Mouse (Mus musculus): ENCODE data around the gene Nrxn2. TPM values are rescaled to one million over a fixed set of nuclear protein-coding genes. Genes with fewer than 3 reads are reported as not detected.

The Nrxn2 gene
- polyA plus RNA-seq, 1 experiment = 0.39 TPM

DNA sequence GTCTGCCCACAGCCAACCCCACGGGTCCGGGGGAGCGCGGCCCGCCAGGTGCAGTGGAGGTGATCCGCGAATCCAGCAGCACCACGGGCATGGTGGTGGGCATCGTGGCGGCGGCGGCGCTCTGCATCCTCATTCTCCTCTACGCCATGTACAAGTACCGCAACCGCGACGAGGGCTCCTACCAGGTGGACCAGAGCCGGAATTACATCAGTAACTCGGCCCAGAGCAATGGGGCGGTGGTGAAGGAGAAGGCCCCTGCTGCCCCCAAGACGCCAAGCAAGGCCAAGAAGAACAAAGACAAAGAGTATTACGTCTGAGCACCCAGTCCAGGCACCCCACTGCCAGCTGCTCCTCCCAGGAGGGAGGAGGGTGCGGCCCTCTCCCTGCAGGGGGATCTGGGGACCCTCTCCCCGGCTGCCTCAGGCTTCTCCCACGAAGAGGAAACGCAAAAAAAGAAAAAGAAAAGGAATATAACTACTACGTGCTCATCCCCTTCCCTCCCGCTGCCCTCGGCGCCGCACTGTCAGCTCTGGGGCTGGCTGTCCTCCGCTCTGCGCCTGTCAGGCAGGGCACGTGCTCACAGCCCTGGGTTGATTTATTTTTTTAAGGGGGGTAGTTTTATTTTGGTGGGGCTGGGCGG is 113.4 kb downstream of the Nrxn2 start:
- Histone ChIP-seq H3K4me1 (ENCODE audit: control insufficient read depth, insufficient read depth, low read length) (no peaks in the 10 kb centered on the region), H3K4me3 (ENCODE audit: insufficient read depth, low read length) (no peak overlapping the region), H3K27ac (ENCODE audit: insufficient read depth, low read length) (no peak overlapping the region)
- TF ChIP-seq CTCF (IDR thresholded peaks at IDR 0.05; ENCODE audit: borderline replicate concordance, insufficient read depth, low read length) (no peak), POLR2A (IDR thresholded peaks at IDR 0.05; ENCODE audit: low read depth, low read length) (no peak)

- TF ChIP-seq CTCF (IDR thresholded peaks at IDR 0.05; ENCODE audit: borderline replicate concordance, insufficient read depth, low read length) (no peak), POLR2A (IDR thresholded peaks at IDR 0.05; ENCODE audit: low read depth, low read length) (no peak)
- Histone ChIP-seq H3K4me1 (ENCODE audit: control insufficient read depth, insufficient read depth, low read length) (no peaks in the 10 kb centered on the region), H3K4me3 (ENCODE audit: insufficient read depth, low read length) (no peak overlapping the region), H3K27ac (ENCODE audit: insufficient read depth, low read length) (no peak overlapping the region)
These were observed 114.1 kb downstream of the Nrxn2 start for GRCm38 (mm10) chr19:6532656-6533055.

DNA sequence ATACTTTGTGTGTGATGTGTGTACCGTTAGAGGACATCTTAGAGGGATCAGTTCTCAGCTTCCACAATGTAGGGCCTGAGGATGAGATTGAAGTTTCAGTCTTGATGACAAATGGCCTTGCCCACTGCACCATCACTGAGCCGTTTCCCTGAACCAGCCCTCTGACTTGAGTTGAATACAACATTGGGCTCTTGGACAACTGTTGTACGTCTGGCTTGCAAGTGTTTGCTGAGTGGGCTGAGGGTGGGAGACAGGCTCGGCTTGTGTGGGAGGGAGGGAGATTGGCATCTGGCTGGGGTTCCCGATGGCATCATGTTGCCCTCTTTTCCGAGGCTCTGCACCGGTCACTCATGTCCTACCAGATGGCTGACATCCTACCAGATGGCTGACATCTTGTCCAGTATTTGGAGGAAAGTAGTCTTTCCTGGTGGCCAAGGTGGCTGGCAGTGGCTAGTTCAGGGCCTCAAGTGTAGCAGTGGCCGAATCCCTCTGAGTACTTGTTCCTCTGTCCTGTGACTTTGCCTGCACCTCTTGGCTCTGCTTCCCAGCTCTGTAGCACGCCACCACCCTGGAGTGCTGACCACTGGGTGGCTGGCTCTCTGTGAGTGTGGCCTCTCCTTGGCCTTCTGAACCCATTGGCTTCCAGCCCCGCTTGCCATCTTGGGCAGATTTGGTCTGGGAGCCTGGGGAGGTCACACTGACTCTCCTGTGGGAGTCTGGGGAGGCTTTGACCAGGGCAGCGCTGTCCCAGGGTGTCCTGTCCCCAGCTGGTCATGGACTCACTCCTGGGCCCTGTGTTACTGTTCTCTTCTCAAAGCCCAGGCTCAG is 115.0 kb downstream of the Nrxn2 start:
- TF ChIP-seq CTCF (IDR thresholded peaks at IDR 0.05; ENCODE audit: borderline replicate concordance, insufficient read depth, low read length) = no peak
- no peak for TF ChIP-seq POLR2A (IDR thresholded peaks at IDR 0.05; ENCODE audit: low read depth, low read length)

DNA sequence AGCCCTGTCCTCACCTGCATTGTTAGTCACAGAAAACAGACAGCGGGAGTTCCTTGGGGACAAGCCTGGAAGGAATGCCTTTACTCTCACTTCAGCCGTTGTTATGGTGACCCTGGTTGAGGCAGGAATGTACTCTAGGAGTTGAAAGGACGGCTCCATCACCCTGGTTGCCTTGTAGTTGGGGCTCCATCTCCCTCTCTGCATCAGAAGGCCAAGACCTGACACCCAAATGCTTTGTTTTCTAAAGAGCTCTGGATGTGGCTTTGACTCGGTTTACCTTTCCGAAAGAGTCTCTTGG is 115.5 kb downstream of the Nrxn2 start:
- Histone ChIP-seq H3K4me3 (ENCODE audit: insufficient read depth, low read length) (no peak overlapping the region), H3K4me1 (ENCODE audit: control insufficient read depth, insufficient read depth, low read length) (no peaks in the 10 kb centered on the region), H3K27ac (ENCODE audit: insufficient read depth, low read length) (no peak overlapping the region)
- TF ChIP-seq POLR2A (IDR thresholded peaks at IDR 0.05; ENCODE audit: low read depth, low read length) (no peak), CTCF (IDR thresholded peaks at IDR 0.05; ENCODE audit: borderline replicate concordance, insufficient read depth, low read length) (no peak)

More for the DNA sequence above, 115.0 kb downstream of the Nrxn2 start:
- no peak overlapping the region for H3K4me3 ChIP-seq (ENCODE audit: insufficient read depth, low read length)
- H3K4me1 ChIP-seq (ENCODE audit: control insufficient read depth, insufficient read depth, low read length) = no peaks in the 10 kb centered on the region
- H3K27ac ChIP-seq (ENCODE audit: insufficient read depth, low read length) = no peak overlapping the region

DNA sequence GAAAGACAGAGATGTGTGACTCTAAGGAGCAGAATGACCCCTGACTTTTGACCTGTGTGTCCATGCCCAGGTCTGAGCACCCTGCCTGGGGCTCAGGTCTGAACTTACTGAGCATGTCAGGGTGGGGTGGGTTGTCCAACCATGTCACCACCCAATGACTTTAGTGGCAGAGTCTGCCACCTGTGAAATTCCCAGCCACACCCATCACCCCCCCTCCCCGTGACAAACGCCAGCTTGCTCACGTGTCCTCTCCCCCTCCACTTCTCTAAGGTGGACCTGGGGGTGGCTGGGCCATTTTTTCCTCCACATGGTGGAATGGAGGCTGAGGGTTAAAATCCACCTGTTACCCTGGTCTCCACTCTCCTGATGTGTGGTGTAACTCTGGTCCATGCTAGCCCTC is 117.7 kb downstream of the Nrxn2 start:
- H3K4me1 ChIP-seq (ENCODE audit: control insufficient read depth, insufficient read depth, low read length) = no peaks in the 10 kb centered on the region
- no peak overlapping the region for H3K27ac ChIP-seq (ENCODE audit: insufficient read depth, low read length)
- no peak overlapping the region for H3K4me3 ChIP-seq (ENCODE audit: insufficient read depth, low read length)
- TF ChIP-seq CTCF (IDR thresholded peaks at IDR 0.05; ENCODE audit: borderline replicate concordance, insufficient read depth, low read length) (no peak), POLR2A (IDR thresholded peaks at IDR 0.05; ENCODE audit: low read depth, low read length) (no peak)

DNA sequence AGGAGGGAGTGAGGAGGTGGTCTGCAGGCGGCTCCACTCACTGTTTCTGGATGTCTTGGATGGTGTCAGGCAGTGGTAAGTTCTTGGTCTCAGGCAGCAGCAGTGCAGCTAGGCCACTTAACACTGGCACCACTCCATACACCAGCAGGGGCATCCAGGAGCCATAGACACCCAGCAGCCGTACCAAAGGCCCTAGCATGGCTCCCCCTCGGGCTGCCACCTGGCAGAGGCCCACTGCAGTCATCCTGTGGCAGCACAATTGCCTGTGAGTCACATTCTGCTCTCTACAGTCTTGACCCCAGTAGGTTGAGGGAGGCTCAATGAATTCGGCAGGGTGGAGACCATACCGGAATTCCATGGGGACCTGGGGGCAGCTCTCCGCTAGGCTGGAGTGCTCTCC is 118.2 kb downstream of the Nrxn2 start:
- TF ChIP-seq CTCF (IDR thresholded peaks at IDR 0.05; ENCODE audit: borderline replicate concordance, insufficient read depth, low read length) = no peak
- no peak for TF ChIP-seq POLR2A (IDR thresholded peaks at IDR 0.05; ENCODE audit: low read depth, low read length)
- Histone ChIP-seq H3K4me1 (ENCODE audit: control insufficient read depth, insufficient read depth, low read length) (no peaks in the 10 kb centered on the region), H3K27ac (ENCODE audit: insufficient read depth, low read length) (no peak overlapping the region), H3K4me3 (ENCODE audit: insufficient read depth, low read length) (no peak overlapping the region)

GRCm38 (mm10) chr19:6537526-6537925 is 119.0 kb downstream of the Nrxn2 start:
- TF ChIP-seq CTCF (IDR thresholded peaks at IDR 0.05; ENCODE audit: borderline replicate concordance, insufficient read depth, low read length) (no peak), POLR2A (IDR thresholded peaks at IDR 0.05; ENCODE audit: low read depth, low read length) (no peak)
- no peak overlapping the region for H3K27ac ChIP-seq (ENCODE audit: insufficient read depth, low read length)
- no peak overlapping the region for H3K4me3 ChIP-seq (ENCODE audit: insufficient read depth, low read length)
- H3K4me1 ChIP-seq (ENCODE audit: control insufficient read depth, insufficient read depth, low read length) = no peaks in the 10 kb centered on the region

- H3K4me3 ChIP-seq (ENCODE audit: insufficient read depth, low read length) = no peak overlapping the region
- no peak overlapping the region for H3K27ac ChIP-seq (ENCODE audit: insufficient read depth, low read length)
- no peaks in the 10 kb centered on the region for H3K4me1 ChIP-seq (ENCODE audit: control insufficient read depth, insufficient read depth, low read length)
- TF ChIP-seq POLR2A (IDR thresholded peaks at IDR 0.05; ENCODE audit: low read depth, low read length) (no peak), CTCF (IDR thresholded peaks at IDR 0.05; ENCODE audit: borderline replicate concordance, insufficient read depth, low read length) (no peak)
These were observed 120.0 kb downstream of the Nrxn2 start for GRCm38 (mm10) chr19:6538546-6538945.

GRCm38 (mm10) chr19:6539592-6539991 is 121.1 kb downstream of the Nrxn2 start:
- no peak overlapping the region for H3K4me3 ChIP-seq (ENCODE audit: insufficient read depth, low read length)
- H3K4me1 ChIP-seq (ENCODE audit: control insufficient read depth, insufficient read depth, low read length) = no peaks in the 10 kb centered on the region

GRCm38 (mm10) chr19:6540191-6540590 is 121.7 kb downstream of the Nrxn2 start:
- H3K4me3 ChIP-seq (ENCODE audit: insufficient read depth, low read length) = no peak overlapping the region
- H3K27ac ChIP-seq (ENCODE audit: insufficient read depth, low read length) = no peak overlapping the region
- no peak for TF ChIP-seq CTCF (IDR thresholded peaks at IDR 0.05; ENCODE audit: borderline replicate concordance, insufficient read depth, low read length)
- TF ChIP-seq POLR2A (IDR thresholded peaks at IDR 0.05; ENCODE audit: low read depth, low read length) = no peak
- no peaks in the 10 kb centered on the region for H3K4me1 ChIP-seq (ENCODE audit: control insufficient read depth, insufficient read depth, low read length)

More at GRCm38 (mm10) chr19:6539592-6539991, 121.1 kb downstream of the Nrxn2 start:
- TF ChIP-seq CTCF (IDR thresholded peaks at IDR 0.05; ENCODE audit: borderline replicate concordance, insufficient read depth, low read length) (no peak), POLR2A (IDR thresholded peaks at IDR 0.05; ENCODE audit: low read depth, low read length) (no peak)
- H3K27ac ChIP-seq (ENCODE audit: insufficient read depth, low read length) = no peak overlapping the region

Measured in embryonic fibroblast, embryonic 13.5 days (primary cell).